Mouse (Mus musculus) layer of hippocampus, postnatal 14 days (tissue): ENCODE data around the gene Ifi211. TPM values are rescaled to one million over a fixed set of nuclear protein-coding genes. Genes with fewer than 3 reads are reported as not detected.
"Not testable (repeated sequence)": the region's sequence is repeated elsewhere in the genome, so short reads cannot be mapped to it uniquely, and the experiment has no call there.

Experiments used
- DNase-seq, 2 experiments: peaks; one replicate each; pipeline ENCODE4 v3.0.0; 2021 to 2022; ENCODE audit warnings: low spot score in 2 of 2, mixed read lengths in 1 of 2
- long read RNA-seq, 2 experiments: library from polyadenylated mRNA; stranded (forward); transcript quantifications; one replicate each; pipeline ENCODE4 v2.0.0; 2021
- total RNA-seq, 2 experiments: library from RNA; stranded (reverse); gene quantifications; 2 replicates each; pipeline ENCODE4 v1.2.3; 2021

Ifi211 gene
- not detected for total RNA-seq
- long read RNA-seq, experiment 1 = 0 reads
- long read RNA-seq, experiment 2 = 0 reads

DNA sequence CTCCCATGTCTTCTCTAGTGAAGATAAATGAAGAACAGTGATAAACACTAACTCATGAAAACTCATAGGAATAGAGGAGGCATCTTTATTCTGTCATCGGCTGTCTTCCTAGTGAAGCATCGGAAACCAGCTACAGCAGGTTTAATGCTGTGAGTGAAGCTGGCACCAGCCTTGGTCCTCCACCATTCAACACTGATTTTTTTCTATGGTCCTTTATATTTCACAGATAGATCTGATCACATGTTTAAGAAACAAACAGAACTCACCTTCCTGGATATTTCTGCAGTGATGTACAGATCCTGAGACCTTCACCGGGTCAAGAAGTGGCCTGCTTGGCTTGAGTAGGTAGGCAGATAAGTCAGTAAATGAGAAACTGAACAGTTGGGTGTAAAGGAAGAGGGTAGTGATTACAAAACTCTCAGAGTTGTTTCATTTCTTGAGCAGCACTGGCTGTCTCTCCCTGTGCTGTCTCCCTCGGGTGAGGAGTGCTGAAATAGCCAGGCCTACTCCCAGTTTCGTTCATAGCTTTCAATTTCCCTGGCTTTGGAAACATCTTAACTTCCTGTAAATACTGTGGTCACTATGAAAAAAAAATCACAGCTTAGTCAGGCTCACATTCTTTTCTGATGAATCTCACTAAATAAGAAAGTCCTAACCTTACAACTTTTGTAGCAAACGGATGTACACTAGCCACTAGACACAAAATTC is at the start of gene Ifi211:
TSS of gene Ifi211 (minus strand) at position 499 of the 708 bp plus-strand sequence.
- not testable (repeated sequence) for DNase-seq

DNA sequence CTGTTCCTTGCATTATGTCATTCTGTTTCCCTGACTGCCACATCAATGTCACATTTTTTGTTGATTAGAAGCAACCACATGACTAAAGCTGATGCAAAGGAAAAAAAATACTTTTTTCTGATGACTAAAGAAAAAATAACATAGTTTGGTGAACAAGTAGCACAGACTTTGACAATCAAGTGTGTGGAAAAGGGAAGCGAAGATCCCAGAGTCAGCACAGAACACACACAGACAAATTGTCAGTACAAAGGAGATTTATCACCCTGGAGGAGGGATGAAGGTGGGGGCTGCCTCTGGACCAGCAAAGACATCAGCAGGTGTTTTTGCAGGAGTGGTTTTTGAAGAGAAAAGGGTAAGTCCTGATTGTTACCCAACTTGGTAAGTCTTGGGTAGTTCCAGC is 48.6 kb upstream of the Ifi211 start:
- not testable (repeated sequence) for DNase-seq

DNA sequence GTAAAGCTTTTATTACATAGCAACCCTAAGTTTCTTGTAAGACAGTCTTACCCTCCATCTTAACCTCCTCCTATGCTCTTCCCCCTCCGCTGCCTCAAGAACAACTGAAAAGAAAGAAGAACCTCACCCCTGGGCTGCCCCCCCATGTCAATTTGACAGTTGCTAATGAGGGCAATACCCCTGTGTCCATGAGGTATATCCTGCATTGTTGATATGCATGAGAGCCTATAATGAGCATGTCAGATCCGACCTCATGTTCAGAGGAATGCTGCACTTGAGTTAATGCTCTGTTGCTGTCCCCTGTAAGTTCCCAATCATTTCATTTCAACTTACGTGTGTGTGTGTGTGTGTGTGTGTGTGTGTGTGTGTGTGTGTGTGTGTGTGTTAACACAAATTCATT is 47.2 kb upstream of the Ifi211 start:
- not testable (repeated sequence) for DNase-seq

DNA sequence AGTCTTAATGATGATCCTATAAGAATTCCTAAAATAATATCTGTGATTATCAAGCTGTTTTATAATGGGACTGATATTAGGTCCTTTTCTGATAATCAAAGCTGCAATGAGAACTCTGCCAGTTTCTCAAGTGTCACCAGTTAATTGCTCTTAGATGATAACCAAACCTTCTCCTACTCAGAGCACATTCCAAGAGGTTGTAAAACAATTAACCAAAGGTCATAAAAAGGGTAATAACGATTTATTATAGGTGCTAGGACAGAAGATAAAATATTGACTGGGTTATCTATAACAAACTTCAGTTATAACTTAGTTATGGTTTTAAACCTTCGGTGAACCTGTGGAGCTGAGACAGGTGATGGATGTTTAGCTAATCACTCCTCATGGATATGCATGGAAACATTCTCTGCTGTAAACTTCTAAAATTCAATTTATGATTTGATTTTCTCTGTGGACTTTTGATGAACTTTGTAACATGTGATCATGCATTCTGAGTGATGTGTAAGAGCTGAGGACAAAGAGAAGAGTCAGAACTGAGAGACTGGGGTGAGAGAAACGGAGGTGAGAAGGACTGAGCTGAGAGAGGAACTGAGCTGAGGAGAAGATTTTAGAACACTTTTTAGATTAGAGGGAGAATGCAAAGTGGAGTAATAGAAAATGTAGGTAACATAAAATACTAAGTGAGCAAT is 43.1 kb upstream of the Ifi211 start:
- DNase-seq = not testable (repeated sequence)

DNA sequence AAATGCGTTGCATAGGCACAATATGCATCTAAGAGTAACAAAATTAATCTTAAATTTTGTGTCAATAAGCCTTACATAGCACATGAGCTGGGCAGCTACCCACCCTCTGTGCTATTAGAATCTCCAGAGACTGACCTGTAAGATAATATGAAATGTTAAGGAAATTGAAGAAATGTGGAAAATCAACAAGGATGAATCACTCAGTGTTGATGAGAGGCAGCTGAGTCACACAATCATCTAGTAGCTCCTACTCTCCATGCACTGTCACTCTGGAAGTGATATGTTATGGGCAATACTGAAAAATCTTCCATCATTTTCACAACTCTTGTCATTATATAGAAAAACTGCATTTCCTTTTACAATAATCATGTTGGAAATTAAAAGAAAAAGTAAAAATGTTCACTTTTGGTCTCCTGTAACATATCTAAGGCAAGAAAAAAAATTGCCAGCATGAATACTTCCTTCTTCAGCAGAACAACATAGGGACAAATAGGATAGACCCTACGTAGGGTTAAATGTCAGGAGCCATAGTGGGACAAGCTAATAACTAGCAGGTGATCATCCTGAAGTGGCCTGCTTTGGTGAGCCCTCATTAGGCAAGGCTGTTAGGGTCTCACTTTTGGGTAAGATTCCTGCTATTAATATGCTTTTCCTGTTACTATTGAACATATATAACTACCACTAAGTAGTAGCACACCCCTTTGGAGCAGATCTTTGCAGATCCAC is 42.4 kb upstream of the Ifi211 start:
- DNase-seq = no peak

DNA sequence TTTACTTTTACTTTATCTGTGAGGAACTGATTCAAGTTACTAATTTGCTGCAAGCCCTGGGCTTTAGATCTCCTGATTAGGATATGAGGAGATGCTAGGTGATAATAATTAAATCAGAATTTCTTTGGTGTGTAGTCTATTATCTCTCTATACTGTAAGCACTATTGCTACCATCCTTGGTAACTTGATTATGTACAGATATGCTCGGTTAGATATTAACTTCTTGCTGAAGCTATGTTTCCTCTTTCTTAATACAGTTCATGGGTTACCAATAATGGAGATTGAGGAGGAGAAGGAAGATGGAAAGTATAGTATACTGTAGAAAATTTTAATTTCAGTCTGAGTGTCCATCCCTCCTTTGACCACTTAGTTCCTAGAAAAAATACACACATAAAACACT is 40.7 kb upstream of the Ifi211 start:
- DNase-seq = no peak

DNA sequence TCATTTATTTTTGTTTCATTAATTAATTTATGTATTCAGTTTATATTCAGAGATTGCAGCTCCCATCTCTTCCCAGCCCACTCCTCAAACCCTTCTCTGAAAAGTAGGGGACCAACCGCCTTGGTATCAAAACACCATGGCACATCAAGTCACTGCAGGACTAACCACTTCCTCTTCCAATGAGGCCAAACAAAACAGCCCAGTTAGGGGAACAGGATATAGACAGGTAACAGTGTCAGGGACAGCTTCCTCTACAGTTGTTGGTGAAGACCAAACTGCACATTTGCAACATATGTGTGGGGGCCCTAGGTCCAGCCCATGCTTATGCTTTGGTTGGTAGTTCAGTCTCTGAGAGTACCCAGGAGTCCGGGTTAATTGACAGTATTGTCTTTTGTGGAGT is 36.2 kb upstream of the Ifi211 start:
- DNase-seq = not testable (repeated sequence)

DNA sequence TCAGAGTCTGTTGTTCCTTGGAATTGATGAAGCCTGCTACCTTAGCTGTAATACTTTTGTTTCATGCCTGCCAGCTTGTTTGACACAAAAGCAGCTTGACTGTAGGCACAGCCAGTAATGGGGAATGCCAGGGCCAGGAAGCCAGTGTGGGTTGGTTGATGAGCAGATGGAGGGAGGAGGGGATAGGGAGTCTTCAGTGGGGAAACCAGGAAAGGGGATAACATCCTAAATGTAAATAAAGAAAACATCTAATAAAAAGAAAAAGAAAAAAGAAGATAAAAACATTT is 29.9 kb upstream of the Ifi211 start:
- DNase-seq = peak in 1 of 2 experiments; percentile 78

DNA sequence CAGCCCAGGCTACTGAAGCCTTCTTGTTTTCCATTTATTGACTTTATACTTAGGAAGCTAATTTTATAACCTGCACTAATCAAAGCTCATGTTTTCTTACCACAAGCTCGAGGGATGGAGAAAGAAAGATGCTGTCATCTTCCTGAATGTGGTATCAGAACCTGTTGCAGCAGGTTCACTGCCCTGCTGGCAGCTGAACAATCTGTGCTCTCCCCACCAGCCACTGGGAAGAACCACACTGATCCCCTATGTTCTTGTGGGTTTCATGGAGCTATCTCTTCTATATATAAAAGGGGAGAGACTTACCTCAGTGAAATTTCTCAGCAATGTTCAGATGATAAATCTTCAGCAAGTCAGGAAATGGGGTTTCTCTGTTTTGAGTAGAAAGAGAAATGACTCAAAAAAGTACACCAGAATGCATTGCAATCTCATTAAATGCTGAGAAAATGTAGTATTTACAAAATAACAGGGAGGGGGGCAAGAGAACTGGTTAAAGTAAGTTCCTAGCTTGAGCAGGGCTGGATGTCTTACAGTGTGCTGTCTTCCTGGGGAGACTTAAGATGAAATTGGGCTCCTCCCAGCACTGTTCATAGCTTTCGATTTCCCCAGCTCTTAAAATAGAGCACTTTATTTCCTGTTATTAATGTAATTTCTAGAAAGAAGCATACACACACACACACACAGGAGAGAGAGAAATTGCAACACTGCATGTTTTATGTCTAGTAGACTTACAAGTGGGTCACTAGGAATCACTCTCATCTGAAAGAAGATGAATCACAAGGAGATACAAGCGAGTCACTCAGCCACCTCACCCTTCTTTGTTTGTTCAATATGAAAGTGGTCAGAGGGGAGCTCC is 29.3 kb upstream of the Ifi211 start, which contains the start of the genes Mndal and Ifi203:
TSS of gene Mndal (minus strand) at position 568 of the 856 bp plus-strand sequence.
TSS of gene Ifi203 (minus strand) at position 749 of the 856 bp plus-strand sequence.
- DNase-seq = peak in 1 of 2 experiments; percentile 48

DNA sequence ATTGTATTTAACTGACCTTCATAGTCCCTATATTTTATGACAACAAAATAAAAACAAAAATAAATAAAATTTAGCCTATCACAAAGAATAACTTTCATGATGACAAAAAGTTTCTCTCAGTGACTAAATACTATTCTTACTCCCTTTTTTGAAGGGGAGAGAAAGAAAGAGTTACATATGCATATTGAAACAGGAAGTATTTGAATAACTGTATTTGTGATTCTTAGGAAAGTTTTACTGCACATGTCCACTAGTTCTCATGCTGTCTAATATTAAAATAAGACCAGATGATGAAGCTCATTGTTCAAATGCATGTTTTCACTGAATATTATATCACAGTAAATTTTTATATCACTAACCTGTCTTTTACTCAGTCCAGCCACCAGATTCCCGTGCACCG is 28.7 kb upstream of the Ifi211 start:
- DNase-seq = not testable (repeated sequence)

DNA sequence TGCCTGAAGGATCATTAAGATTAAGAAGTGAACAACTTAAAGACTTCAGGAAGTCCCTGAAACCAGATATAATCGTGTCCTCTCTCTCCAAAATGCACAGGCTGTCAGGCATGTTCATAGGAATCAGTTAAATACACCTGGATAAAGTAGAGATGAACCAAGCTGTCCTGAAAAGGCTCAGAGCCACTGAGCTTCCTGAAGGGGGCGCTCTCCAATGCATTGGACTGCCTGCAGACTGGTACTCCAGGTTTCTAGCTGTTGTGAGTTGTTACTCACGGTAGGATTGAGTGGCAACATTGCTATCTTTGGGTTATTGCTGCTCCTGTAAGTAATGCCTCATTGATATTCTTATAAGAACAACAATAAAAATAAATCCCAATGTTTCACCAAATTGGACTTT is 6.4 kb upstream of the Ifi211 start:
- DNase-seq = not testable (repeated sequence)

DNA sequence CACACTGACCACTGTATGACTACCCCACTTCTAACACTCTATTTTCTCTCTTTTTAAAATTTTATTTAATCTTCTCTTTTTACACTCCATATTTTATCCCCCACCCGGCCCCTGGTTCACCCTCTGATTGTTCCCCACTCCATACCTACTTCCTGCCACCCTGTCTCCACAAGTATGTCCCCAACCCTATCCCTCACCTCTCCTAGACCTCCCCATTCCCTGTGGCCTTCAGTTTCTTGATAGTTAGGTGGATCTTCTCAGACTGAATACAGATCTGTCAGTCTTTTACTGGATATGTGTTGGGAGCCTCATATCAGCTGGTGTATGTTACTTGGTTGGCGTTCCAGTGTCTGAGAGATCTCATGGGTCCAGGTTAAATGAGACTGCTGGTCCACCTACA is 1.7 kb upstream of the Ifi211 start:
- no peak for DNase-seq

DNA sequence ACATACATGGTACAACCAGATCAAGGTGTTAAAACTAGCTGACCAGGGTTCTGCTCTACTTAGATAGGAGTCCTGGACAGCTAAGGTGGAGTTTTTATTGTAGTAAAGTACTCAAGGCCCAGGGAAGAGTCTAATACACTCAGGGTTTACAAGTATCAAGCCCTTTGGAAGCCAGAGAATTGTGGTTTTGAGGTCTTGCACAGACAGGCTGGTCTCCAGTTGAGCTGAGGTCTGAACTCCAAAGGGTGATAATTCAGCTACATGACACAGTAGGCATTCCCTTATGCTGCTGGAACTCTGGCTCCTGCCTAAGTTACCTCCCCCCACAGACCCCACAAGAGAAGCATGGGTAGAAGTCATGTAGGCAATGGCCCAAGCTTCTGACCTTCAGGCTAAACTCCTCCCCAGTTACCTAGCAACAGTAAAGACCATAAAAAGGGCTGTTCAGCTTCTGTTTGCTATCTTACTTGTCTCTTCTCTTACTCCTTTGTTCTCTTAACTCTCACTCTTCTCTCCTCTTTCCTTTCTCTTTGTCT is 478 bp upstream of the Ifi211 start:
- not testable (repeated sequence) for DNase-seq

DNA sequence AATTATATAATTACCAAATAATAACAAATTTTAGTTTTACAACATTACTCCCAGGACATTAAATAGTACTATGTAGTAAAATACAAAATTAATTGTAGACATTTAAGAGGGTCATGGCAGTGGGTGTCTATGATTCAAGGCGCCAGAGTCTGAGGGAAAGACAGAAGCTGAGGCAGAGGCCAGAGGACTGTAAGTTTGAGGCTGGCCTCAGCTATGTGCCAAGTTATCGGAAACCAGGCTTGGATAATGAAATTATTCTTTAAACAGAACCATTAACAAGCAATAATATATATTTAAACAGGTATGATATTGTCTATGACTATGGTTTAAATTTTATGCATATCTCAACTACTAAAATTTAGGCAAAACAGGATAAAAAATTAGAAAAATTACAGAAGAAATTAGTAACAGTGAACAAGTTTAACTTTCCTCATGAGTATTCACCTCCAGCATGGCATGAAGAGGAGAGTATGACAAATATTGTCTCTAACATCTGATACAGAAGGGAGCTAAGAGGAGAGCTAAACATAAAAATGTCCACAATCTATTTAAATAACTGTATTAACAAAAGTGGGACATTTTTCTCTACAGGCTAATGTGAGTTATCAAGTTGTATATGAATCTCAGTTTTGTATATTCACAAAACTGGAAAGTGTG is 910 bp downstream of the Ifi211 start:
- no peak for DNase-seq

DNA sequence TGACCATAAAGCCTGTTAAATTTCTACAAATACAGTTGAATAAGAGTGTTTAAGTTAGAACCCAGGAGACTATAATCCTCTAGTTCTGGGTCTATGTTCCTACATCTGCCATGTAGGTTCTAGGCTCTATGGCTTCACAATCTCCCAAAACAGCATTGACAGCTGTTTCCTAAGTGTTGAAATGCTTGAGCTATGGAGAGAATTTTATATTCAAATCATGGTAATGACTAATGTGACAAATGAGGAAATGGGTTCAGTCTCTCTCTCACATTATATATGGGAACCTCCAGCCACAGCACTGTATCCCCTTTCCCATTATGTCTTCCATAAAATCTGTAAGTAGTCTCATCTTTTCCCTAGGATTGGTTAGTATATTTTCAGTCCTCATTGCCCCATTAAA is 4.5 kb downstream of the Ifi211 start:
- DNase-seq = not testable (repeated sequence)

DNA sequence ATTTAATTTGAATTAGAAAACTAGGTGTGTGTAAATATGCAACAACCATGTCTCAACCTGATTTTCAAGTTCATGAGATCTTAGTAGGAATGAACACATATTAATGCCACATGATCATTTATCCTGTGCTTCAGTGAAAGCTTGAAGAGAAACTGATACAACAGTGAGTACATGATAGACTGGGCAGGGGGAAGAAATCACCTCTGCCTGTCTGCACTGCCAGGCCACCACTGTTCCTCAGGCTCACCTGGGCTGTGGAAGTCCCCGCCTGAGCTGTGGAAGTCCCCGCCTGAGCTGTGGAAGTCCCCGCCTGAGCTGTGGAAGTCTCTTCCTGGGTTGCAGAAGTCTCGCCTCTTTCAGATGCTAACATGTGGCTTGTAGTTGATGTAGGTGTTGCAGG is 7.0 kb downstream of the Ifi211 start:
- not testable (repeated sequence) for DNase-seq

DNA sequence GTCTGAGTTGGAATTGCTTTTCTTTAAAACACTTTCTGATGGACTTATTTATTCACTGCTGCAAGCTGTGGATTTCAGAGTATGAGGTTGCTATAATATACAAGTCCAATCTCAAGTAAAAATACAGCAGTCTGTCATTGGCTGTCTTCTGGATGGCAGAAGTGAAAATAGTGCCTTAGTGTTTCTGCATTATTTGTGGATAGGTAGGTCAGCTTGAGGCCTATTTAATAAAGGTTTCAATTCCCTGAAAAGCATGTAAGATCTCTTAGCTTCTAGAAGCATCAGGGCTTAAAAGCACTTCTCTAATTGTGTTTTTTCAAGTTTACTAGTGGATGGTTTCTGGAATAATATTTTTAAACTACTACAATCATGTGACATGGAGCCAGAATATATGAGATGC is 23.1 kb downstream of the Ifi211 start:
- DNase-seq = not testable (repeated sequence)

DNA sequence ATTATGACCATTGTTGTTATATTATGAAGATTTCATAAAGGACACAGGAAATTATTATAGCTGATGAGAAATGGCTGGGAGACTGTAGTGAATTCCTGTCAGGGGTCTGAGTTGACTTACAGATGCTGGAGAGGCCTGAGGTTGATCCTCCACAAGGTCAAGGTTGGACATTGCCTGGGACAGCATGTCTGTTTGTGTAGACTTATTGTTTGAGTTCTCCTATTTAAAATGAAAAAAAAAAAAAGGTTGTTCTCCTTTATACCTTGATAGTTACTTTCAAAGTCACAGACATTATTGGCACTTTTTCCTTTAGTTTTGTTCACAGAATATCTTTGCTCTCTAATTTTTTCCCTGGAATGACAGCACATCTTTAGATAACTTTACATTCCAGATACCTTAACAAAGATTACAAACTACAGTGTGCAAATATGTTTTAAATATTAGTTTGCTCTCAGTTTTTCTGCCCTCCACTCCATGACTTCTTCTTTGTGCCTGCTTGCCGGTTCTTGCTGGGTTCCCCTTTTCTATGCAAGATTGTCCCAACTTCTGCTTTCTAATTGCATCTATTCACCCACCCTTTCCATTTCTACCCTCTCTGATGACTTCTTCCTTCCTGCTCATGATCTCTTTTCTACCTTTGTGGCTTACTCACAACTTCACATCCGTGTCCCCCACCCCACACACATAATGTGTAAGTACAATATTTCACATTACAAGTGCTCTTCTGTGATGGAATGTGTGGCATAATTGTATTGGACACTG is 25.6 kb downstream of the Ifi211 start:
- not testable (repeated sequence) for DNase-seq

DNA sequence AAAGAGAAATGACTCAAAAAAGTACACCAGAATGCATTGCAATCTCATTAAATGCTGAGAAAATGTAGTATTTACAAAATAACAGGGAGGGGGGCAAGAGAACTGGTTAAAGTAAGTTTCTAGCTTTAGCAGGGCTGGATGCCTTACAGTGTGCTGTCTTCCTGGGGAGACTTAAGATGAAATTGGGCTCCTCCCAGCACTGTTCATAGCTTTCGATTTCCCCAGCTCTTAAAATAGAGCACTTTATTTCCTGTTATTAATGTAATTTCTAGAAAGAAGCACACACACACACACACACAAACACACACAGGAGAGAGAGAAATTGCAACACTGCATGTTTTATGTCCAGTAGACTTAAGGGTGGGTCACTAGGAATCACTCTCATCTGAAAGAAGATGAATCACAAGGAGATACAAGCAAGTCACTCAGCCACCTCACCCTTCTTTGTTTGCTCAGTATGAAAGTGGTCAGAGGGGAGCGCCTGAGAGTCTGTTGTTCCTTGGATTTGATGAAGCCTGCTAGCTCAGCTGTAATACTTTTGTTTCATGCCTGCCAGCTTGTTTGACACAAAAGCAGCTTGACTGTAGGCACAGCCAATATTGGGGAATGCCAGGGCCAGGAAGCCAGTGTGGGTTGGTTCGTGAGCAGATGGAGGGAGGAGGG is 32.7 kb downstream of the Ifi211 start:
- DNase-seq = peak; percentile 58 to 88
